Mouse (Mus musculus) gastrocnemius, postnatal 4 days (tissue): Measurements from ENCODE around the gene Ext2. TPM values are rescaled to one million over a fixed set of nuclear protein-coding genes. Genes with fewer than 3 reads are reported as not detected.

Source experiments
- DNase-seq, 2 experiments: peaks; one replicate each; pipeline ENCODE4 v3.0.0; 2021 to 2022; ENCODE audit warnings: low spot score in 2 of 2, mixed read lengths in 2 of 2
- total RNA-seq, 2 experiments: library from RNA; stranded (reverse); gene quantifications; 2 replicates each; pipeline ENCODE4 v1.2.3; 2021

Gene Ext2
- total RNA-seq, 2 experiments from 2014 or later: 61.4 to 65.5 TPM

DNA sequence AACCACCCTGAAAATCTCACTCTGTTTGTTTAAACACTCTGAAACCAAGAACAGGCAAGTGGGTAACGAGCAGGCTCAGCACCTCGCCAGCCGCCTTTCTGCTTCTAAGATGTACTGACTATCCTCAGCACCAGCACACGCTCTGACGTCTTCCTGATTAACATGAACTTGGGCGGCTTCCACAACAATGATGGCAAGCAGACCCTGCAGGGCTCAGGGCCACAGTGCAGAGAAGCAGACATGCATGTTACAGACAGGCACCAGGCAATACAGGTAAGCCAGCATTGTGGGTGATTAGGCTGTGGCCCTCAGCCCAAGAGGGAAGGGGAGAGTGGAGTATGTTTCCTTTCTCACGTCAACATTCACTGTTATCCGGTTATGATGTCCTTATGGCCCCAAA is 14.9 kb downstream of the Ext2 start:
- no peak for DNase-seq

DNA sequence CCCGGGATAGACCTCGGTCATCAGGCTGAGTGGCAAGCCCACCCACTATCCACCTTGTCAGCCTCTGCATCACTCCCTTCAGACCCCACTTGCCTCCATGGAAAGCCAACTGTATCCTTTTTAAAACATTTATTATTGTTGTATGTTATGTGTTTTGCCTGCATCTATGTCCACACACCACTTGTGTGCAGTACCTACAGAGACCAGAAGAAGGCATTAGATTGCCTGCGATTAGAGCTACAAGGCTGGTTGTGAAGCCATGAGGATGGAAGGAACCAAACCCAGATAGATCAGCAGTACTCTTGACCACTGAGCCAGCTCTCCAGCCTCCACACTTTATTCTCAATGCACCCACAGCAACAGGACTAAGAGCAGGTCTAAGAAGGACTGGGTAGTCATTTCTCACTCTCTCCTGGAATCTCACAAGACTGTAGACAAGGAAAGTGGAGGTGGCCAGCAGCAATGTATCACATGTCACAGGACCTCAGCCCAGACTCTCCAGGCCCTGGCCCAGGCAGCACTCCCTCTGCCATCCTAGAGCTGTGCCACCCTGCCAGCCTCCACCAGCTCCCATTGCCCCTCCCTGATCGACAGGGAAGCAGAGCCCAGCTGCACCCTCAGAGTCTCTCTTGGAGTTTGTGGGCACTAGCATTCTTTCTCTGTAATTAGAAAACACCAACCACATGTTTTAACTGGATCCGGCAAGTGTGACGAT is 15.7 kb downstream of the Ext2 start:
- no peak for DNase-seq

DNA sequence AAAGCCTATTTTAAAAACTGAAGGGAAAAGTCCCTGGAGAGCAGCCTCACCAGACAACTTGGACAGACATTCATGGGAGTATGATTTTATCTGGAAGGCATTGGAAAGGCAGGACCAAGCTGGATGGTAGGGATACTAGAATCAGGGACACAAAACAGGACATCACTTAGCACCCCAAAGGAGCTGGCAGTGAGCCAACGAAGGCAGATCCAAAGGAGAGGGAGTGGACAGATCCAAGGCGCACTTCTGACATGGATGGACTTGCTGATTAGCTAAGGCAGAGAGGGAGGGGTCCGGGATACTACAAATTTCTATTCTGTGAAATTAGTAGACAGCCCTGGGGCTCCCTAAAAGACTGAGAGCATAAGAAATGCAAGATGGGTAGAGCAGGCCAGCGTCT is 16.8 kb downstream of the Ext2 start:
- DNase-seq: no peak

DNA sequence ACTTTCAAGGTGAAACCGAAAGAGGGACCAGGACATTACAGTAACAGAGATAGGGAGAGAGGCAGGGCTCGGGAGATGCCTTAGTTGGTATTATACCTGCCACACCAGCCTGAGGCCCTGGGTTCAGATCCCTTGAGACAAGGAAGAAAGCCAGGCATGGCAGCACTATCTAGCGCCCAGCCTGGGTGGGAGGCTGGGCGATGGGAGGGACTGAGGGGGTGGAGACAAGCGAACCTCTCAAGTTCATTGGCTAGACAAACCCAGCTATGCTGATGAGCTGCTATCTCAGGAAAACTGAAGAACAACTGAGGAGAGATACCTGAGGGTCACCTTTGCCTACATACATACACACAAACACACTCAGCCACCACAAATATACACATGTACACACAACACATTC is 17.3 kb downstream of the Ext2 start:
- DNase-seq: no peak

DNA sequence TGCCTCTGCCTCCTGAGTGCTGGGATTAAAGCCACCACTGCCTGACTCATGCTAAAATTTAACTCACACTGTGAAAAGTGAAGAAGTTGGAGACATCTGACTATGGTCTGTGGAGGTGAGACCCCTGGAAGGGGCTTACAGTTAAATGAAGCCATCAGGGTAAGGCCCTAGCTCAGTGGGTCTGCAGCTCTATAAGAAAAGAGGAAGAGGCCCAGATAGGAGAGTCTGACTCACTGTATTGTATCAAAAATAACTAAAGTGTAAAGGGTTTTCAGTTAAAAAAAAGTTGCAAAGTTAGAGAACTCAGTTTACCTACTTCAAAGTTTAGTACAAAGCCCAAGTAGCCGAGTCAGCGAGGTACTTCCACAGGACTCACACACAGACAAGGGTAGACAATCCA is 19.4 kb downstream of the Ext2 start:
- no peak for DNase-seq

DNA sequence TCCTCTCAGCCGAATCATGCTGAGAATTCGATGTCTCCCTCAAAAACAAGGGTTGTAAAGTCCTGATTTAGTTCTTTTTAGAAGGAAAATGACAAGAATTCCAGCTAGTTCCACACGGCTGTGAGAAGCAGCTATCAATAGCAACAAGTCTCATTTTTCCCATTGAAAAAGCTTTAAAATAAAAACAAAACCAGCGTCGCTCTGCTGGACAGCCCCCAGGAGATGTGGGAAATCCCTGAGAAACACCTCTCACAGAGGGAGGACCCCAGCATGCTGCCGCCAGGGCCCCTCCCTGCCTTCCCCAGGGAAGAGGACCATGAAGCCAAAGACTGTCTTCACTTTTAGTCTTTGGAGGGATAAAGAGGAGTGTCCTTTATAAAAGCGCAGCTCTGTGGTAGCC is 21.3 kb downstream of the Ext2 start:
- no peak for DNase-seq

DNA sequence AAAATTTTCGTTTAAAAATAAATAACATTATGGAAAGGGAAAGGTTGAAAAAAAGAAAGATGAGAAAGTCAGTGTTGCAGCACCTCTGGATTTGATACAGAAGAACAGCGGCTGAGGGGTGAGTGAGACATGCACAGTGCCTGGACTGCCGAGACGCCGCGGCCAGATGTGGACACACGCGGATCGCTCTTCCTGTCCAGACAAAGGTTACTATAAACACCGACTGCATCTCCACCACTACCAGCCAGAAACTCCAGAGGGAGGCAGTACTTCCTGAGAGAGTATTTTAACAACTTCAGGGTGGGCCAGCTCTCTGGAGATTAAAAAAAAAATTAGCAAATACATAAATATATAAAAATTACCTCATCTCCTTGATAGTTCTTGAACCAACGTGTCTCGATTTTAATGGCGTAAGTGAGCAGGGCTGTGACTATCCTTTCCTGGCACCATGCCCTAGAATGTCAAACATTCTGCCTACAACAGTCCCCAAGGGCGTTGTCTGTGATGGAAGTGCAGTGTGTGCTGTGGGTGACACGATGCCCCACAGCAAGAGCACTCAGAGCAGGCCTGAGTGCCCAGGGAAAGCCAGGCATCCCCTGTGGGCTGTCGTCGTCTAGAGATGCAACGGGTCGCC is 25.1 kb downstream of the Ext2 start:
- DNase-seq: no peak

DNA sequence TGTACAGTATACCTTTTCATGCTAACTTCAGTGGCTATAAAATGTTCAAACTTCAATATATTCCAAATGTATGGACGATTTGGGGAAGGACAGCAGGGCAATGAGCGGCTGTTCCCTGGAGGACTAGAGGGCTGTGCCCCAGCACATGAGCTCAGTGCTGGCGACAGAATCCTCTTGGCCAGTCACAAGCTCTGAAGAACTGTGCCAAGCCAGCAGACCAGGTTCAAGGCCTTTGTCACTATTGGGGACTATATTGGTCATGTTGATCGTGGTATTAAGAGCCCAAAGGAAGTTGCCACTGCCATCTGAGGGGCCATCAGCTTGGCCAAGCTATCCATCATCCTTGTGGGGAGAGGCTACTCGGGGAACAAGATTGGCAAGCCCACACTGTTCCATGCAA is 28.0 kb downstream of the Ext2 start:
- DNase-seq: no peak

DNA sequence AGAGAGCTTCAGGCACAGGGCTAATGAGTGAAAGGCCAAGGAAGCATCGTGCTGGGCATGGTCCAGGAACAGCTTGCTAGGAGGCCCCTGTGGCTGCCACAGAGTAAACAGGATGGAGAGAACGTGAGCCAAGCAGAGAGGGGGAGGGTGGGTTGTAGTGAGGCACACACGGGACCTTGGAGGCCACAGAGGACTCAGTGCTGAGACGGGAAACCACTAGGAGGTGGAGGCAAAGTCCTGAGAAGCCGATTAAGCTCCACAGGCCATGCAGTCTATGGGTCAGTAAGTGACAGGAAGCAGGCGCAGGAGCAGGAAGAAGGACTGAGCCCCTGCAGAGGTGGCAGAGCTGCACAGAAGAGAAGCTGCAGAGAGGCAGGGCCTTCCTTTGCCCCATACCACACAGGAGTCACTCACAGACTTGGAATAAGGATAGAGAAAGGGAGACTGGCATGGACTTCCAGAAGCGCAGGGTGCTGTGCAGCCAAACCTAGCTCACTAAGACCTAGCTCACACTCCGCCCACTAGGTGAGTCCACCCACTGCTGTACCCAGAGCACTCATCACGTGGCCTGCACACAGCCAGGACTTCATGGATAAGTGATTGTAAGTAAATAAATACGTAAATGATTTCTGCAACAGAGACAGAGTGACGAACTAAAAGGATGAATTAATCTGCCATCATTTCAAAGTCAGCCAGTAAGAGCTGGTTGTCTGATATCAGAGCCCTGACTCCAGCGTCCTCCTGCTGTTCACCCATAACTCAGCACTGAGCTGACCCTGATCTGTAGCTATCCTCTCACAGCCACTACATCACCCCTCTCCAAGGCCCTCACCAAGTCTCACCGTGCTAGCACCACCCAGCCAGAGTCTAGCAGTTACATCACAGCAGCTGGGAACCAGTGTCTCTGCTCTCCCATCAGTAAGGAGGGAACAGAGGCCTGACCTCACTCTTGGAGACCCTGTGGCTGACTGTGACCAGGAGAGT is 30.6 kb downstream of the Ext2 start:
- DNase-seq: no peak

DNA sequence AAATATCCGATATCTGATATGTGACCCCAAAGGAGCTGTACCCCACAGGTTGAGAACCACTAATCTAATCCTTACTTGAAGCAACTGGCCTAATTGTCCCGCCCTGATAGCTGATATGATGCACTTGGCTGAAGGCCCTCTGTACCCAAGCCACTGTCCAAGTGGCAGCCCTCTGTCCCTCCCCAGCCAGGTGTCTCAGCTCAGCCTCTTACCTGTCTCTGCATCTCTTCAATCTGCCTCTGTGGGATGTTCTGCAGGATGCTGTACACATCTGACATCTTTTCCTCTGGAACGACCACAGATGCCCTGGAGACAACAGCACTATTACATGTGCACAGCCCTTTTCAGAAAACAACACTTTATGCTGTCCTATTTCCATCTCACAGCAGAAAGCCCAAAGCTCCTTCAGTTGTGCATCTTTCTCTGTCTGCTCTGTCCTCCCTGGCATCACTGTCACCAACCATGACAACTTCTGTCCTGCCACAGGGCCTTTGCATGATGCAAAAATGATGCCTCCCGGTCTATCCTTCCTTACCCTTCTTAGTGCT is 31.5 kb downstream of the Ext2 start:
- no peak for DNase-seq

DNA sequence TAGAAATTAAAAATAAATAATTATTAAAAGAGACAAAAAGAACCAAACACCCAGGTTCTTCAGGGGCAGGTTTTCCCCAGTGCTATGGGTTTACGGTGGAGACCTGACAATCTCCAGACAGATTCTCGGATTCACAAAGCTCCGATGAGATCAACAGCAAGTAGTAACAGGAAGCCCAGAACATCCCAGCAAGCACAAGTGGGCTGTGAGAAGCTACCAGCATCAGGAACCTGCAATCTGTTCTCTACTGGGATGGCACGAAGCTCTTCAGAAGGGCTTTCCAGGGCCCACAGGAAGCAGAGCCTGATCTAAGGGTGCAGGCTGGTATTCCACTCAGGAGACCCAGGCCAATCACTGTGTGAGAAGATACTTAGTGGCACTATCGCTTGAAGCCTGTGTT is 33.8 kb downstream of the Ext2 start:
- no peak for DNase-seq

DNA sequence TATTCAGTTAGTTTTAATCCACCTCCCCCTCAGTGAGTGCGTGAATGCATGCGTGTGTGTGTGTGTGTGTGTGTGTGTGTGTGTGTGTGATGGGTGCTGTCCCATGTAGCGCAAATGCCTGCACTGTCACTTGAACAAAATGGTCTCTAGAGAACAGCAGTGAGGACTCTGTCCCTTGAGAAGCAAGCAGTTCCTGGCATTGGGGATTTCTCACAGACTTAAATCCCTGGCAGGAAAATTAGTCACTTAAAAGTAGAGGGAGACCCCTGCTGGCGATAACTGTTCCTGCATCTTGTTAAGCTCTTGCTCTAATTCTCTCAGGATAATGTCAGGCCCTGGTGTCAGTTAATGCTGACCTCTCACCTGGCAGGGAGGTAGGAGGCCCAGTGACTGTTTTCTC is 36.2 kb downstream of the Ext2 start:
- peak in 1 of 2 experiments; percentile 74 for DNase-seq

DNA sequence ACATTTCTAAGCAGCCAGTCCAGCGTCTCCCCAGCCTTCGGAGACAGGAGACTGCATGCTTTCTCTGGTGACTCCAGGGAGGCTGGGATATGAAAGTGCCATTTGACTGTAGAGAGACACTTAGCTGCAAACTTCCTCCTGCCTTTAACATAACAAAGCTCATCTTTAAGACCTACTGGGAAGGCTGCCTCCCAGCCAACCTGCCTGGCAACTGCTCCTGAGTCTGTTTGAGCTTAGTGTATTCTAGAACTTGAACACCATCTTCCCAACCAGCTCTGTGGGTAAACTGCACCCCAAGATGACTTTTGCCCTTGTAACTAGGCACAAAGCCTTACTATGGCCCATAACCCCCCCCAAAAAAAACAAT is 37.0 kb downstream of the Ext2 start:
- no peak for DNase-seq

DNA sequence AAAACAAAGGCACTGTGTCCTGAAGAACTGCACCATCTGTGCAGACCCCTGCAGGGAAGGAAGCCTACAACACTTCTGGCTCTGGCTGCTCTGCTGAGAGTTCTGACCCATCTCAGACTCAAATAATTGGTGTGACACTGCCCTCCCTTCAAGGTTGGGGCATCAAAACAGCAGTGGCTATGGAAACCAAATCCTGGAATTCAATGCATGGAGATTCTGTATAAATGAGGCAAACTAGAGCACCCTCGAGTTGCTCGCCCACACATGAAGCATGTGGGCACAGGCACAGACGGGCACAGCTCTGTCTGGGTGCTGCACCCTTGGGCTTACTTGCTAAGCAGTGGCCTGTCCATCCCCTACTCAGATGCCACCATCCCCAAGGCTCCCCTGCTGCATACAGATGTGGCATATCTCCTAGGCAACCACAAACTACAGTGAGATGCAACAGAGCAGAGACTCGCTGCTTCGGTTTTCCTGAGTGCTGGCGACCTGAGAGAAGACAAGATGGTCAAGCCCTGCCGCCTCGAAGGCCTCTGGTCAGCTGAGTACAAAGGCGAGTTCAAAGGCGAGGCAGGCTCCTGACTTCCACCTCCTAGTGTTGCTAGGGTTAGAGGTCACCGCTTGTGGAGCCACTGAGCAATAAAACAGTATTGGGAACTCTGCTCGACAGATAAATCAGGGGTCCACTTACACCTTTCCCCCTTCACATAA is 37.5 kb downstream of the Ext2 start:
- no peak for DNase-seq

DNA sequence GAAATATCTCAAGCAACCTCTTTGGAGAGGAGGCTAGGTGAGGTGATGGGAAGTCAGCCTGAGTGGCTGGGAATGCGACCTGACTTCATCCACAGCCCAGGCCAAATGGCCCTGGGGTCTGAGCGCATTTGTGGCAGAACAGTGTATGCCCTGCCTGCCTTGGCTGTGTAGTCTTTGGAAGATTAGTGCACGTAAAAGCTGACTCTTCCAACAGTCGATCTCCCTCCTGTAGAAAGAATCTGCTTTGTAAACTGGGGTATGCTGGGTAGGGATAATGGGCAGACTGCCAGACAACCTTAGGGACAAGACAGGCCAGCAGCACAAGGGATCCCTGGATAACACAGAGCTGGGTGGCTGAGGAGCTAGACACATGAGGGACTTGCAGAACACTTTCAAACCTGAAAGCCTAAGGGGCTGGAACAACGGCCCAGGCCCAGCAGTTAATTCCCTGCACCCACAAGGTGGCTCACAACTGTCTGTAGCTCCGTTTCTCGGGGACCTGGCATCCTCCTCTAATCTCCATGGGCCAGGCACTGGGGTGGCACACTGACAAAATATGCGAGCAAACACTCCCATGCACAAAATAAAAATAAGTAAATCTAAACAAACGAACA is 38.3 kb downstream of the Ext2 start:
- DNase-seq: no peak

DNA sequence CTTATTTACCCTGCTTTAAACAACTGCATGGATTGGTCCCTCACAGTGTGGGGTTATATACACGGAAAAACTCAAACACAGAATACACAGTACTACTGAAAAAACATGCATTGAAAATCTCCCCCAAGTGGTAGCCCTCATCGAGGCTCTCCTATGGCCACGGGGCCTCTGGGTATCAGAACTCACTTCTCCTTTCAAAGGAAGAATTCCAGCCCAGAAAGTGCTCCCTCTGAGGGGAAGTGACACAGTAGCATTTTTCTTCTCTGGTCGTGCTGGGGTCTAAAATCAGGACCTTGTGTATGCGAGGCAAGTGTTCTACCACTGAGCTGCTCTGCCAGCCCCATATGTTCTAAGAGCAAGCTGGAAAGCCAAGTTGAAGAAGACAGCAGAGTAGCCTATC is 39.7 kb downstream of the Ext2 start:
- DNase-seq: no peak

DNA sequence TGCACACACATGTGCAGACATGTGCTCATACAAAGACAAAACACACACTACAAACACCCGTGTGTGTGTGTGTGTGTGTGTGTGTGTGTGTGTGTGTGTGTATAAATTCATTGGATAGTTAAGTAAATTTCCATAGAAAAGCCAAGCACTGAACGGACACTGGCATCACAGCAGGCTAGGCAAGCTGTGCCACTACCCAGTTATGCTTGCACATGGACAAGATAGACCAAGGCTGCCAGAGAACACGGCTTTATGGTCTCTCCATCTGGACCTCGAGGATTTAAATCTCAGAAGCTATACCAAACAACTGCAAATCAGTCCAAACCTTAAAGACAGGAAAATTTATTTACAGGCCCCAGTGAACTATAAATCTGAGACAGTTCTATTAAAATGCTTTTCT is 40.2 kb downstream of the Ext2 start:
- DNase-seq: no peak

DNA sequence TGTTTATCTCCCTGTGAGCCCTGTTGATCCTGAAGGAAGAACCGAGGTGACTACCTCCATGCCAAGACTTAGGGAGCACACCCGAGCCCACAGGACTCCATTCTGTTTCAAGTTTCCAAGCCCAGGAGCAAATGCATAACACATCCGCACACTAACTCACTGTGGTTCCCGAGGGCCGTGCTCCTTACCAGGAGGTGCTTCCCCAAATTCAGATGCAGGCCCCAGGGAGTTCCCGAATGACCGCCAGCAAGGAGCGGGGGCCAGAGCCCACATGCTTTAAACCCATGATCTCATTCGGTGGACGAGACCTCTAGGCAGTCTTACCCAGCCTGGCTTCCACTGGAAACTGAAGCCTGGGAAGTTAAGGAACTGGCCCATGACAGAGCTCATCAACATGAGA is 41.8 kb downstream of the Ext2 start:
- no peak for DNase-seq

DNA sequence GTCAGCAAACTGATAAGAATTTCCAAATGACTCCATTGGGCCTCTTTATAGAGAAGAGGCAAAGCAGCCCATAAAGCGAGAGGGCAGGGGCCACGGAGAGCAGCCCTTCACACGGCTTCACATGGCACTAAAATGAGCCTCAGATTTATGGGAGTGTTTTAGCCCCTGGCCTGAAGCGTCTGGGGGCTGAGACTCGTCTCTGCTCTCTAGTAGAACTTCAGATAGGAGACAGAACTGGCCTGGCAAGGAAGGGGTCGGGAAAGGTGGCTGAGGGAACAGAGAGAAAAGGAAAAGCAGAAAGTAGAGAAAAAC is 42.5 kb downstream of the Ext2 start:
- DNase-seq: no peak

DNA sequence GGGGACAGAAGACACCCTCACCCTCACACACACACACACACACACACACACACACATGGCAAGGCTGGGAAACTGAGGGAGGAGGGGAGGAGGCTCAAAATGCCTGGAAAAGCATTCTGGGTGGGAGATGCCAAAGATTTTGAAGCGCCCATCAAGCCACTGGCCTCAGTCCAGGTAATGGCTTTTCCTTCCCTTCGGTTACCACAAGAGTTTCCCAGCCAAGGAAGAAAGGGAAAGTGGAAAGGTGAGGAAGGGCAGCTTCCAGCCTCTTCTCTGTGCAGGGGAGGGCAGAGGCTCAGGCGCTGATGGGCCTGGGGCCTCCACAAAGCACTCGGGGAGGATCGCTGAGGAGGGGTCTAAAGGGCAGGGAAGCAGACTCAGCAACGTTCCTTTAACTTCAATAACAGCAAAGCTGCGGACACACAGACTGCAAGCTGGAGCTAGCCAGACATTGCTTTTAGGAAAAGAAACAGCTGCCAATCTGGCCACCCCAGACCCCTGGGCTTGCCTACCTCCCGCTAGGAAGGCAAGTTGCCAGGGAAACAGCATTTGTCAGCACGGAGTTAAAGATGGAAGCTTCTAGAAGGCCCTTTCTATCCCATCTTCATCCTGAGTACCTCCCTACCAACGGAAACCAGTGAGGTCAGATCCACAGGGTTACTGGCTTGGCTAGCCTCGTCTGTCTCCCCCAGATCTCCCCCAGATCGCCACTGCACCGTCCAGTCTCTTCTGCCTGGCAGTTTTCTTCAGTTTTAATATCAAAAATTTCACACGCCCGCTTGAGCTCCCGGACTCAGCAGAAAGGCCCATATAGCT is 43.1 kb downstream of the Ext2 start:
- DNase-seq: peak in 1 of 2 experiments; percentile 40
